Mouse (Mus musculus) Patski (cell line): ENCODE data around the gene N4bp2. TPM values are rescaled to one million over a fixed set of nuclear protein-coding genes. Genes with fewer than 3 reads are reported as not detected.

ENCODE experiments used
- ATAC-seq: fragments of 100-300 bp; one replicate; pipeline ENCODE4 v1.8.0; 2021
- CTCF ChIA-PET: fragments of 350-600 bp; sonication (Branson Sonifier 250); formaldehyde crosslinking; loops from one replicate; lab custom pipeline; 2022; ENCODE audit warnings: inconsistent platforms; lab: Charles Lee
- POLR2A ChIA-PET: fragments of 350-600 bp; sonication (Branson Sonifier 250); formaldehyde crosslinking; loops from one replicate; lab custom pipeline; 2022; ENCODE audit warnings: antibody characterized with exemption, inconsistent platforms; lab: Charles Lee
- DNase-seq: peaks from one replicate; pipeline ENCODE4 v3.0.0-alpha.2; 2011; ENCODE audit warnings: low read depth, low spot score
- H3K27me3 ChIP-seq: fragments of 371-371 bp; one replicate; pipeline ENCODE4 v1.5.1; 2021
- CTCF ChIP-seq: fragments of 100-300 bp; IDR thresholded peaks from one replicate; pipeline ENCODE4 v1.5.1; 2021
- in situ Hi-C: fragments of 300-500 bp; cut with MboI; formaldehyde crosslinking; loops from 3 replicates; pipeline ENCODE4 v1.11.1; 2018; ENCODE audit warnings: low pct_unique_long_range_greater_than_20kb, mixed read lengths
- polyA plus RNA-seq: library from polyadenylated mRNA; unstranded; gene quantifications from one replicate; pipeline ENCODE4 v1.2.3, GENCODE M21; 2021

The N4bp2 gene
- polyA plus RNA-seq, 1 experiment from 2014 or later: 9.8 TPM

DNA sequence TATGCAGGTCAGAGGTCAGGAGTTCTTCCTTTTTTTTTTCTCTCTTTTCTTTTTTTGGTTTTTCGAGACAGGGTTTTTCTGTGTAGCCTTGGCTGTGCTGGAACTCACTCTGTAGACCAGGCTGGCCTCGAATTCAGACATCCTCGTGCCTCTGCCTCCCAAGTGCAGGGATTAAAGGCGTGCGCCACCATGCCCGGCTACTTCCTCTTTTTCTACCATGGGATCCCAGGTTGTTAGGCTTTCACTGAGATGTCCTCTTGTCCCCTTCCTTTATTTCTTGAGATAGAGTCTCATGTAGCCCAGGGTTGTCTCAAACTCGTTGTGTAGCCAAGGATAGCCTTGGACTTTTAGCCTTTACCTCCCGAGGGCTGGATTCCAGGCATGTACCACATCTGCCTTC lies 83.2 kb downstream of the N4bp2 start:
- H3K27me3 ChIP-seq: no peaks in the 10 kb centered on the region
- no peak for TF ChIP-seq CTCF
- ChIA-PET CTCF (interaction anchor here (2.0 kb wide), 1 partner anchor 18 kb away, joined by 4 read pairs; no protein-coding TSS in a partner anchor), POLR2A (no interaction called here)
- DNase-seq (no peak), ATAC-seq (no peak)
- in situ Hi-C loops: loop anchor here (25.0 kb wide), 1 partner anchor 391 kb away; no protein-coding TSS in a partner anchor

DNA sequence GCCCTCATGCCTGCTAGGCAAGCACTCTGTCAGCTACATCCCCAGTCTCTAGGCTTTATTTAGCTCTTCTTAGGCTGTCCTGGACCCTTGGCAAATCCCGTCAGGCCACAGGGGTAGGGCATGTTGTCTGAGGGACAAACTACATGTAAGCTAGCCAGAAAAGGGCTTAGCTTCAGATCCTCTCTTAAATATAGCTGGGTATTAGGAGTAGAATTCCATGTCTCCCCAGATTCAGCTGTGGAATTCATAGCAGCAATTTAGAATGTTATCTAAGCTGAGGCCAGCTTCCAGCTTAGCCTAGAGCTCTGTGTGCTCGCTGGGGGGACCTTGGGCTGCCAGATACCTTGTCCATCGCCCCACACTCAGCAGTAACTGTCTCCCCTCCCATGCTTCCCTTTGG lies 83.6 kb downstream of the N4bp2 start:
- no peak for TF ChIP-seq CTCF

GRCm38 (mm10) chr5:65847656-65848055 lies 84.3 kb downstream of the N4bp2 start:
- H3K27me3 ChIP-seq: no peaks in the 10 kb centered on the region
- ATAC-seq (no peak), DNase-seq (no peak)
- ChIA-PET CTCF (interaction anchor here (0.6 to 2.0 kb wide), 2 partner anchors 10 to 19 kb away, joined by 3 to 4 read pairs; no protein-coding TSS in a partner anchor), POLR2A (interaction anchor here (0.6 kb wide), 1 partner anchor 11 kb away, joined by 3 read pairs; no protein-coding TSS in a partner anchor)
- no peak for TF ChIP-seq CTCF
- in situ Hi-C loops: loop anchor here (25.0 kb wide), 1 partner anchor 390 kb away; no protein-coding TSS in a partner anchor

More for the DNA sequence above, 83.6 kb downstream of the N4bp2 start:
- CTCF ChIA-PET: interaction anchor here (2.0 kb wide), 1 partner anchor 18 kb away, joined by 4 read pairs; no protein-coding TSS in a partner anchor
- in situ Hi-C loops: loop anchor here (25.0 kb wide), 1 partner anchor 390 kb away; no protein-coding TSS in a partner anchor
- POLR2A ChIA-PET: no interaction called here
- no peaks in the 10 kb centered on the region for H3K27me3 ChIP-seq
- DNase-seq (no peak), ATAC-seq (no peak)

GRCm38 (mm10) chr5:65850765-65851164 lies 87.4 kb downstream of the N4bp2 start:
- ATAC-seq (no peak), DNase-seq (no peak)
- ChIA-PET POLR2A (interaction anchor here (0.7 to 1.5 kb wide), 2 partner anchors 15 to 68 kb away, joined by 5 to 8 read pairs; no protein-coding TSS in a partner anchor), CTCF (interaction anchor here (1.0 to 1.6 kb wide), 4 partner anchors 10 to 26 kb away, joined by 3 to 8 read pairs (median 4); no protein-coding TSS in a partner anchor)
- no peaks in the 10 kb centered on the region for H3K27me3 ChIP-seq
- no peak for TF ChIP-seq CTCF
- in situ Hi-C loops: no loop called here

DNA sequence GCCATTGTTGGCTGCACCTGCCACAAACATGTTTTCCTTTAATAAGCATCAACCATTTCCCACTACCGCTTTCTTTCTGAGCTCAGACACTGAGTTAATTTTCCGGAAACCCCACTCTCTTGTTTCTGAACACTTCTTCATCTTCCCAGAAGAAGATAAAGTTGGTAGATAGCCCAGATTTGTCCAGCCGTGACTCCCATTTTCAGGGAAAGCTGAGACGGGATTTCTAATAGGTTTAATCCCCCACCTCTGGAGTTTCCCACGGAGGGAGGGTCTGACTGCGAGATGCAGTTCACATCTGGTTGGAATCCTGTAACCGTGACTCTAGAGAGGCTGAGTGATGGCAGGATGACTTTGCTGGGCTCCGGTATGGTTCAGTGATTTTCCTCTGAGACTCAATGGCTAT lies 91.5 kb downstream of the N4bp2 start:
- ATAC-seq: no peak
- CTCF ChIA-PET: interaction anchor here (1.1 to 1.7 kb wide), 3 partner anchors 24 to 83 kb away, joined by 3 to 7 read pairs (median 4); no protein-coding TSS in a partner anchor
- POLR2A ChIA-PET: interaction anchor here (0.9 kb wide), 1 partner anchor 74 kb away, joined by 3 read pairs; no protein-coding TSS in a partner anchor
- H3K27me3 ChIP-seq: no peaks in the 10 kb centered on the region
- TF ChIP-seq CTCF: no peak
- in situ Hi-C loops: no loop called here
- peak; percentile 51 for DNase-seq

- no peak for ATAC-seq
- no peak for DNase-seq
- ChIA-PET CTCF (interaction anchor here (1.2 to 1.5 kb wide), 2 partner anchors 11 to 25 kb away, joined by 3 to 4 read pairs; no protein-coding TSS in a partner anchor), POLR2A (interaction anchor here (0.7 kb wide), 1 partner anchor 367 kb away, joined by 3 read pairs; no protein-coding TSS in a partner anchor)
- H3K27me3 ChIP-seq: no peaks in the 10 kb centered on the region
- in situ Hi-C loops: no loop called here
- no peak for TF ChIP-seq CTCF
Measured at GRCm38 (mm10) chr5:65855571-65855970, 92.2 kb downstream of the N4bp2 start.

DNA sequence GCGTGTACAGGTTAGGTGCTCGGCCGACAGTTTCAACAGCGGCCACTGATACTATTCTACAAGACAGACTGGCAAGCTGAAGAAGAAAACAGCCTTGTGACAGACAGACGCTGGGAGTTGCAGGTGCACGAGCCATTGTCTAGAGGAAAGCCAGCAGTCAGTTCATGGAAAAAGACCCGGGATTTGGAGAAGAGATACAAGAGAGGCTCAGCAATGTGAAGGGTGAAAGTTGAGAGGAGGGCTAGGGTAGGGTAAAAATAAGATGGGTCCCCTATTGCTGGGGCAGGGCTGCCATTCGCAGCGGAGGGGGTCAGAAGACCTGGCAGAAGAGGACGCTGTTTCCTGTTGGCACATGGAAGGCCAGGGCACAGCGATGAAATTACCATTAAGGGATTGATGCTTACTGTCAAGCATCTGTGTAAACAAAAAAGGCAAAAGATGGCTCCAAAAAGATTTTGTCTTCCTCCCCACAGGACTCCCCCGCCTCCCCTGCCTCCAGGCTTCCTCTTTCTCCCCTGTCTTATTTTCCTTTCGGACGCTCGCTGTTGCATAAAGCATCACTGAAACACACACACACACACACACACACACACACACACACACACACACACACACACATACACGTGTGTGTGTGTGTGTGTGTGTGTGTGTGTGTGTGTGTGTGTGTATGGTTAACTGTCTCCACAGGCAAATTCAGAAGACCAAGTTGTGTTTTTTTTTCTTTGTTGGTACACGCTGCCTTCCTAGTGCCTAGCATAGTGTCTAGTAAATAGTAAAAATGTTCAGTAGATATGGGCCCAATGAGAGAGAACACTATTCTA lies 93.5 kb downstream of the N4bp2 start:
- ChIA-PET CTCF (no interaction called here), POLR2A (no interaction called here)
- no peak for TF ChIP-seq CTCF
- DNase-seq (no peak), ATAC-seq (no peak)
- in situ Hi-C loops: no loop called here
- H3K27me3 ChIP-seq: no peaks in the 10 kb centered on the region

GRCm38 (mm10) chr5:65857935-65858334 lies 94.6 kb downstream of the N4bp2 start:
- no peak for ATAC-seq
- in situ Hi-C loops: no loop called here
- no peaks in the 10 kb centered on the region for H3K27me3 ChIP-seq
- CTCF ChIA-PET: no interaction called here
- POLR2A ChIA-PET: no interaction called here
- DNase-seq: no peak
- TF ChIP-seq CTCF: no peak

- no peak for DNase-seq
- no peaks in the 10 kb centered on the region for H3K27me3 ChIP-seq
- no peak for TF ChIP-seq CTCF
- in situ Hi-C loops: no loop called here
- ChIA-PET POLR2A (interaction anchor here (0.6 kb wide), 1 partner anchor 11 kb away, joined by 3 read pairs; no protein-coding TSS in a partner anchor), CTCF (no interaction called here)
- no peak for ATAC-seq
Measured at GRCm38 (mm10) chr5:65858355-65858754, 95.0 kb downstream of the N4bp2 start.

DNA sequence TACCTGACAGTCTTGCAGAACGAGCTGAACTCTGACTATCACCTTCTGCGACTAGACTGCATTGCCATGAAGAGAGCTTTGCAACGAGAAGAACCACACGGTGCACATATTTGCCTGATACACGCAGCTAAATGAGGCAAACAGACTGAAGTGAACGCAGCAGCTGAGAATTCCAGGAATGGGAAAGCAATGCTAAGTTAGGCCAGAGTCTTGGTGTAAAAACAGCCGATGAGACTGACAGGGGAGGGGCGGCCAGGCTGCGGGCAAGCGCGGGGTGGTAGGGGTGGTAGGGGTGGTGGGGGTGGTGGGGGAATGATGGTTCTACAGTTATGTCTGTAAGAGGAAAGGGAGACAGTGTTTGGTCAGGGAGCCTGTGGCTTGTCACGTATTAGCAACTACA lies 95.6 kb downstream of the N4bp2 start:
- ATAC-seq (no peak), DNase-seq (no peak)
- ChIA-PET CTCF (no interaction called here), POLR2A (interaction anchor here (0.6 kb wide), 1 partner anchor 11 kb away, joined by 3 read pairs; no protein-coding TSS in a partner anchor)
- no peaks in the 10 kb centered on the region for H3K27me3 ChIP-seq
- TF ChIP-seq CTCF: no peak
- in situ Hi-C loops: no loop called here
